Mouse (Mus musculus): ENCODE data around the gene Stxbp2.
"Not testable (repeated sequence)": the region's sequence is repeated elsewhere in the genome, so short reads cannot be mapped to it uniquely, and the experiment has no call there.

Gene Stxbp2

DNA sequence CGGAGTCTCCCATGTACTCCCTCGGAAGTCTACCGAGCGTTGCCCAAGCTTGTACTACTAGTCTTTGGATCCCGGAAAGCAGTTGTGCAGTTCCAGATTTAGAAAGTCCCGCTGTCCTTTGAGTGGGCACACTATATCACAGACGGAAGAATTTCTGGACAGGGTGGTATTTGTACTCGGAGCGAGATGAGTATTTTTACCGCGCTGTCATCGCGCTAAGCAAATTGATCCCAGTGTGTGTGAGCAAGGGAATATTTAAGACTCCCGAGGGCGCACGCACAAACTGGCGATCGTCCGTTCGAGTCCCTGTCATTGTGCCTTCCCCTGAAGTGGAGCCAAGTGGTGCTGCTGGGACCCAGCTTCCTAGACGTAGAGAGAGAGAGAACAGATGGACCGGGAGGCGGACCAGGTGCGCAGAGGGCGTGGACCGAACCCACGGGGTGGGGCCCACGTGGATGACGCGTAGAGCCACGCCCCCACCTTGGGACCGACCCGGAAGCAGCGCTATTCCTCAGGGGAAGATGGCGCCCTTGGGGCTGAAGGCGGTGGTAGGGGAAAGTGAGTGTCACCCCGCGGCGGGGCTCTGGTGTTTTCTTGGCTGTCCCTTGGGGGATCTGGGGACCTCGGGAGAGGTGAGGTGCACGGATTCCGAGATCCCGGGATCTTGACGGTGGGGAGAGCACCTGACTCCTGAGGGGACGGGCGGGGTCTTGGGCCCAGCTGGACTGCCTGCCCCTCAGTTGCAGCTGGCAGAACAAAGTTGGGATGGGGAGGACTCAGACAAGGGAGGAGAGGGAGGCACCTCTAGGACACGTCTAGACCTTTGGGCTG is at the start of gene Stxbp2:
TSS of gene Stxbp2 (plus strand) at position 309 of the 831 bp plus-strand sequence.
- peak; percentile 94 for DNase-seq (ENCODE audit: low read depth)

DNA sequence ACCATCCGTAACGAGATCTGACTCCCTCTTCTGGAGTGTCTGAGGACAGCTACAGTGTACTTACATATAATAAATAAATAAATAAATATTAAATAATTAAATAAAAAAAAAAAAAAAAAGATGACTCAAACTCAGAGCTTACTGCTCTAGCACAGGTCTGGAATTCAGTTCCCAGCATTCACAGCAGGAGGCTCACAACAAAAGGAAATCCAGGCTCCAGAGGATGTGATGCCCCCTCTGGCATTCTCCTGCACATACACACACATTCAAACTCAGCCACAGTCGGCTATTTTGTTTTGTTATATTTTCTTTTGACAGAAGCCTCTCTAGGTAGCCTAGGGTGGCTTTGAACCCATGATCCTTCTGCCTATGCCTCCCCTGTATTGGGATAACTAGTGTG is 48.8 kb upstream of the Stxbp2 start:
- not testable (repeated sequence) for DNase-seq (ENCODE audit: low read depth)

DNA sequence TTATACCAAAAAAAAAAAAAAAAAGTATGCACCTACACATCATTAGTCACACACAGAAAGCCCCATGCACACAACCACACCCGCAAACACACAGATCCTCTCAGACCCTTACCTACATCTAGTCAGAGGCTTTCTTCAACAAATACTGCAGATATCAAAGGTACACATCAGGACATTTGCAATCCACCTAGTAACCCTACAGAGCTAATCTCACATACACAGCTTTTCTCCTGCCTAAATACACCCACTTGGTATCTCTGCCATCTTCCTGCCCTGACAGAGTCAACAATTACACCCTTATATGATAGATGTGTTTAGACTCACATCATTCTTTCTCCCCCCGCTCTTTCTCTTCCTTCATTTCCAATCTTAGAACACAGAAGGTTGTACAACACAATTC is 44.3 kb upstream of the Stxbp2 start:
- no peak for DNase-seq (ENCODE audit: low read depth)

DNA sequence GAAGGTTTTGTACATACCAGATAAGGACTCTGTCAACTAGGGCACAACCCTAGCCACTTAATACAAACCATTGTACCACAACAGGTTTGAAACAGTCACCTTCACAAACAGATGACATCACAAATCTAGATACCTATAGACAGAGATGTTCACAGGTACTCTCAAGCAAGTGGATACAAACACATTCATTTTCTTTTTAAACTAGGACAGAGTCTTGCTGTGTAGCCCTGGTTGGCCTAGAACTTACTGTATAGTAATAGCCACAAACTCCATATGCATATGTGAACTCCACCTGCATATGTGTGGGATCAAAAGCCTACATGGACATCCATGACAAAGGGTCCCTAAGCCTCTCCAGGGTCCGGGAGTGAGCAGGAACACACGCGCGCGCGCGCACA is 43.8 kb upstream of the Stxbp2 start, which contains the start of gene Camsap3:
TSS of gene Camsap3 (plus strand) at position 301 of the 398 bp plus-strand sequence.
- peak; percentile 6 for DNase-seq (ENCODE audit: low read depth)

DNA sequence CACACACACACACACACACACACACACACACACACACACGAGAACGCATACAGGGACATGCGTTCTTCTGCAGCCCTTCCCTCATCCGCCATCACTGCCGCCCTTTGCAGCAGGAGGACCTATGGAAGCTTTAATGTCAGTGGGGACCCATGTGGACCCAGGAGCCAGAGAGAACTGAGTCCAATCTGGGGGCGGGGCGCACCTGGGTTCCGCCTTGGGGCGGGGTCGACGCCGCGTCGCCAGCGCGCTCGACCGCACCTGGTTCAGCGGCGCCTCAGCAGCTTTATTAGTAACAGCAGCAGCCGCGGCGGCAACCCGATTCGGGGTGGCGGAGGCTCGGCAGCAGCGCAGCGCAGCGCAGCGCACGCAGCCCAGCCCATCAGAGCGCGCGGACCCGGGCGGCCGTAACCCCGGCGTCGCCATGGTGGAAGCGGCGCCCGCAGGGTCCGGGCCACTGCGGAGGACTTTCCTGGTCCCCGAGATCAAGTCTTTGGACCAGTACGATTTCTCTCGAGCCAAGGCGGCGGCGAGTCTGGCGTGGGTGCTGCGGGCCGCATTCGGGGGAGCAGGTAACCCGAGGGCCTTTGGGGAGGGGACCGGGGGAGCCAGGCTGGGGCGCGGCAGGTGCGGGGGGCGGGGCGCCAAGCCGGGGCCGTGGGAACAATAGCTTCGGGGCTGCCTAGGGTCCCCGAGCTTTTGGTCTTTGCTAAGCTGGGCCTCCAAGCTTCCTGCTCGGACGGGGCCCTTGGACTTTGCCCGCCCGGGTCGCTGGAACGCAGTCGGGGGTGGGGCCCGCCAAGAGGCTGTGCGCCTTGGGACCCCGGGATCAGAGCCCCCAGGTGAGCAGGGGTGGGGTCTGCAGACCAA is 43.1 kb upstream of the Stxbp2 start:
- peak; percentile 58 for DNase-seq (ENCODE audit: low read depth)

DNA sequence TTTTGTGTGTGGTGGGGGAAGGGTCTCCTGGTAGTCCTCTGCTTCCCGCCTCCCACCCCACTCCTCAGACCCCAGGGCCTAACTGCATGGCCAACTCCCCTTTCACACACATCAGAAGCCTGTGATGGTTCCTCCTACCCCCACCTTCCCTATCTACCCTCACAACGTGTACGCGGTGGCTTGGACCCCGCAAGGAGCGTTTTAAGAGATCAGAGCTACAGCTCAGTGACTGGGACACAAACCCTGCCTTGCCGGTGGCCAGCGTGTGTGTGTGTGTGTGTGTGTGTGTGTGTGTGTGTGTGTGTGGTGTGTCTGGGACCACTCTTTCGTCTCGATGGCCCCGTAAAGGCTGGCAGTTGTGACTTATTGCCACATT is 42.5 kb upstream of the Stxbp2 start:
- DNase-seq (ENCODE audit: low read depth) = no peak

DNA sequence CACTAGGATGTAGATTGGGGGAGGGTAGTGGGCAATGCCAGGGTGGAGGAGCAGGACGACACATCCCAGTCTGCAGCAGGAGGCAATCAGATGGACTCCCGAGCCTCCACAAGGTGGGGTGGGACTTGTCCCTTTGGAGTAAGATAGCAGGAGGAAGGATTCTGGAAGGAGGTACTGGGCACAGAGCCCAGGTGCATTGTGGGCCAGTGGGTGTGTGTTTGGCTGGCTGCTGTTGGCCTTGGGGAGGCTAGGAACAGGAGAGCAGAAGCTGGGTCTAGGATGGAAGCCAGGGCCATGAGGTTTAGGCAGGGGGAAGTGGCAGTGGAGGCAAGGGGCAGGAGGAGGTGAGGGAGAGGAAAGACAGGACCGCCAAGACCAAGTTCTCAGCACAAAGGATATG is 37.3 kb upstream of the Stxbp2 start:
- no peak for DNase-seq (ENCODE audit: low read depth)

DNA sequence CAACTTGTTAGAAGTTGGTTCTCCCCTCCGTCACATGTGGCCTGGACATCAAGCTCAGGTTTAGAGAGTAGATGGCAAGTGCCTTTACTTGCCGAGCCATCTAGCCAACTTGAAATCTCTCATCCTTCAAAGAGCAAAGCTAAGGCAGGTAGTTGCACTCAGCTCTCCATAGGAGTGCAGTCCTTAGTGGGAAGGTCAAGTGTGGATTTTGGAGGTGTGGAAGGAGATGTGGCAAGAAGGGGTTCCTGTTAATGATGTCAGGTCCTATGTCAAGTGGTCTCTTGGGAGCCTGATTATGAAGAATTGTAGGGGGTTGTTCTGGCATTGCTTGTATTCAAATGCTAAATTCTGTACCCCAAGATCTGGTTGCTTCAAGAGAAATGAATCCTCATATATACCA is 36.3 kb upstream of the Stxbp2 start:
- DNase-seq (ENCODE audit: low read depth) = no peak

DNA sequence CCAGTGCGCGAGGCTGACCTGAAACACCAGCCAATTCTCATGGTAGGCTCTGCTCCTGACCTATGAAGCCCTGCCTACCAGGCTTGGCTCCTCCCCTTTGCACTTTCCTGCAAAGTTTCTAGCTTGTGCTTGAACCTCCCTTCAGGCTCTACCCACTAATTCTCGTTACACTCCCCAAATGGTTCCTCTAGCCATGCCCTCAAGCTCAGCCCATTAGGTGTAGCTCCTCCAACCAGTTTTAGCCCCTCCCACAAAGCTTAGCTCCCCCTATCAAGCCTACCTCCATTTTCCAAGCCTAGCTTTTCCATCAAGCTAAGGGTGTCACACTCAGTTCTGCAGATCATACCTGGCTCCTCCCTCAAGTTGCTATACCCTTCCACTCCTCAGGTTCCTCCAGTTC is 32.7 kb upstream of the Stxbp2 start:
- DNase-seq (ENCODE audit: low read depth) = no peak

DNA sequence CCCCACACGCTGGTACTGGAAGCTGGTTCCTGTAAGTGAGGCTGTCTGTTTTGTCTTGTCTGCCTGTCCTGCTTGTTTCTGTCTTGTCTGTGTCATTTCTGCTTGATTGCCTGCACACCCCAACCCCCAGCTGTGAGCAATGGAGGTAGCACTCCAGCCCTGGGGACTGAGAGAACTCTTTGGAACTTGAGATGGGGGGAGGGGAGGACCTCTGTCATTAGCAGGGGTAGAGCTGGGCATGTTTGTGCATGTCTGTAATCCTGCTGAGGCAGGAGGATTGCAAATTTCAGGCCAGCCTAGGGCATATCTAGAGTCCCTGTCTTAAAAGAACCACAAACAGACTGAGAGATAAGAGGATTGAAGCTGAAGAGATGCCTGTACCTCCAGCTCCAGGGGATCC is 31.5 kb upstream of the Stxbp2 start:
- DNase-seq (ENCODE audit: low read depth) = no peak

DNA sequence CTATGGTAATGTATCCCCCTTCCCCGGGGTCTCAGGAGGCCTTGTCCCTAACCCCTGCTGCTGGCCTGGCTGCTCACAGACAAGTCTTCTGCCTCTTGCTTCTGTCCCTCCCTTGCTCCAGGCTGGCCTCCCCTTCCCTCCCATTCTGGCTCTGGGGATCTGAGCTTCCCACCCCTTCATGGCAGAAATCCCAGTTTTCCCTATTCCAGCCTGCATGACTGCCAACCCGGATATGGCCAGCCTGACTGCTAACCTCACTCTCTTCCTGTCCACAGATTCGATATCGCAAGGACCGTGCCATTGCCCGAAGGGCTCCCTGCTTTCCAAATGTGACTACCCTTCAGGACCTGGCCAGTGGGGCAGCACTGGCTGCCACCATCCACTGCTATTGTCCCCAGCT is 30.4 kb upstream of the Stxbp2 start:
- DNase-seq (ENCODE audit: low read depth) = no peak

DNA sequence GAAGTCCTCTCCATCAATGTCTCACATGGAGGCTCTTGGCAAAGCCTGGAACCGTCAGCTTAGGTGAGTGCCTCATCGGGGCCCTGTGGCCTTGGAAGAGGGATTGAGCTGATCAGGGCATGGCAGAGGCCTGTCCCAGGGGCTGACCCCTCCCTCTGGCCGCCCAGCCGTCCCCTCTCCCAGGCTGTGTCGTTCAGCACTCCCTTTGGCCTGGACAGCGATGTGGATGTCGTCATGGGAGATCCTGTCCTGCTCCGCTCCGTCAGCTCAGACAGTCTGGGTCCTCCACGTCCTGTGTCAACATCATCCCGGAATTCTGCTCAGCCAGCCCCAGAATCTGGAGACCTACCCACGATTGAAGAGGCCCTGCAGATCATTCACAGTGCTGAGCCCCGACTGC is 27.3 kb upstream of the Stxbp2 start:
- DNase-seq (ENCODE audit: low read depth) = no peak

DNA sequence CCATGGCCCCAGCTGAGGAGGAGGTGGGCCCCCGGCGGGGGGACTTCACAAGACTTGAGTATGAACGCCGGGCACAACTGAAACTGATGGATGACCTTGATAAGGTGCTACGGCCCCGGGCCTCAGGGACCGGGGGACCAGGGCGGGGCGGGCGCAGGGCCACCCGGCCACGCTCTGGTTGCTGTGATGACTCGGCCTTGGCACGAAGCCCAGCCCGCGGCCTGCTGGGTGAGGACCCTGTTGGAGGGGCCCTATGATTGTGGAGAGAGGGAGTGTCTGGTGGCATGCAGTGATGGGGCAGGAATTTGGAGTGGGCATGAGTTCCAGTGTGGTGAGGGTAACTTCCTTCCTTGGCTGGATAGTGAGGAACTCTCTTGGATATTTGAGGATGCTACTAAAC is 24.2 kb upstream of the Stxbp2 start:
- DNase-seq (ENCODE audit: low read depth) = no peak

DNA sequence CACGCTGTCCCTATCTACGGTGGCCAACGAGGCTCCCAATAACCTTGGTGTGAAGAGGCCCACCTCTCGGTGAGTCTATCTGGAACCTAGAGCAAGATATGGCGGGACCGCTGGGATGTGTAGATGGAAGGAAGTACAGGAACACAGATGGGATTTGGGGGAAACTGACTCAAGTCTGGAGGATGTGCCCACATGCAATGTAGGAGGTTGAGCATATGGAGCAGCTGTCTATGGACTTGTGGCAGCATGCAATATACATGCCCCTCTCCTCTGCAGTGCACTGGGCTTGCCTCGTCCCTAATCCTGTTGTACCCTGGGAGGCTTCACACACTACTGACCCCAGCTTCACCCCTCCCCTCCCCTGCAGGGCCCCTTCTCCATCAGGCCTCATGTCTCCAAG is 22.9 kb upstream of the Stxbp2 start:
- DNase-seq (ENCODE audit: low read depth) = no peak

DNA sequence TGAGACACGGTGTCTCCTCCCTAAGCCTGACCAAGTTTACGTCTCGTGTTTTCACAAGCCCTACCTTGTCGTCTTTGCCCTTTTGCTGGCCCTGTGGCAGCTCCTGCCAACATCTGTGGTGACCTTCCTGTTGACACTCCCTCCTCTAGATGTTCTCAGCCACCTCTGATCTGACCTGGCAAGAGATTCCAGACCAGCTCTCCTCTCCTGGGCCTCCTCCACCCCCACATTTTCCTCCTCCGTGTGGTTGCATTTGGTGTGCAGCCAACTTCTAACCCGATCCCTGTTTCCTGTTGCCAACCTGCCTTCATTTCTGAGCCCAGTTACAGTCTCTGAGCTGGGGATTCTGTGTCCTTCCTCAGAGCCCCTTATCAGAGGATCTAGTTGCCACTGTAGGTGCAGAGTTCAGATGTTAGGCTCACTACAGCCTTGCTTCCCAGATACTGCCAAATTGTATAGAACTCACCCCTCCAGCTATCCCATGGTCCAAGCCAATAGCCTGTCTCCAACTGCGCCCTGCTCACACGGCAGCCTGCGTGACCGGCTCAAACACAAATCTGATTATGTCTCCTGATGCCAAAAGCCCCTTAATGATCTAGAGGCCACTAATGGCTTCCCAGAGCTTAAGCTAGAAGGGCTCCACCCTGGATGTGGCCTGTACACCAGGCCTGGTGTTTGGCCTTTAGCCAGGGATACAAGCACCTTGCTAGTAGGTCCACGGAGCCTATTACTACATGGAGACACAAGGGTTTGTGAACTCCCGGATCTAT is 21.5 kb upstream of the Stxbp2 start:
- DNase-seq (ENCODE audit: low read depth) = no peak

DNA sequence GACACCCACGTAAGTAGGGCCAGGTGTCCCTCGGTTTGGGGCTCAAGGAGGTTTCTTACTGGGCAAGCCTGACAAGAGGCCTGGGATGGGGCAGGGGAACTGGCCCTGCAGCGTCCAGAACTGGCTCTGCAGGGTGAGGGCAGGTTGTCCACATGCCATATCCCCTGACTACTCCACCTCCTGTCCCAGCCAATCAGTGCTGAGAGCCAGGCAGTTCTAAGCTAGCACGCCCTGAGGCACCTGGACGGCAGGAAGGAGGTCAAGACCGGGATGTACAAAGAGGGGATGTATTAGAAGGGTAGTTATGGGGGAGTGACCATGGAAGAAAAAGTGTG is 21.0 kb upstream of the Stxbp2 start:
- DNase-seq (ENCODE audit: low read depth) = no peak

DNA sequence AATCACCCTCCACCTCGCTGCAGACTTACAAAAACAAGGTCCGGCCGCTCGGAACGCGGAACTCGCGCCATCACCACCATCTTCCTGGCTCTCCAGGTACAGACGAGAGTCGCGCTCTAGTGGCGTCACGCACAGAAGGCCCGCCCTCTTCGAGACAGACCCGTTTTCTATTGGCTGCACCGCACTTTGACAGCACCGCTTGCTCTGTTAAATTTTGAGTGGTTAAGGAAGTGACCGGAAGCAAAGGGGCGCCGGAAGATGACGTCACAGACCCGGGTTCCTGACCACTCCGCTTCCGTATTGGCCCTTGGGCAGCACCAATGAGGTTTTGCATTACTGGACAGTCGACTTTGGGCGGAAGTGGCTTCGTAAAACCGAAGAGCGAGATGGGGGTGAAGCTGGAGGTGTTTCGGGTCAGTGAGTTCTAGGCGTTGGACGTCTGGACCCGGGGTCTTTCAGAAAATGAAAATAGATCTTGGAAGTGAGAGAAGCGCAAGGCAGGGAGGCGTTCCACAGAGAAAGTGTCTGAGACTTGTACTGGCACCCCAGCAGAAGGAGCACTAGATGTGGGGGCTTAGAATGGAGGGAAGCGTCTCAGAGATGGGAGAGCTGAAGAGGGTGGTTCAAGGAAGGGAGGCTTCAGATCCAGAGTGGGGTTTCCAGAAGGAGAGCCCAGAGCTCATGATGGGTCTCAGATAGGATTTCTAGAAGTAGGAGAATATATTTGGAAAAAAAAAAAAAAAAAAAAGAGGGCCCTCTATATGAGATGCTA is 9.4 kb upstream of the Stxbp2 start, which contains the start of the genes Xab2 and Pet100:
TSS of gene Xab2 (minus strand) at position 118 of the 772 bp plus-strand sequence.
TSS of gene Pet100 (plus strand) at position 350 of the 772 bp plus-strand sequence.
- peak; percentile 100 for DNase-seq (ENCODE audit: low read depth)

DNA sequence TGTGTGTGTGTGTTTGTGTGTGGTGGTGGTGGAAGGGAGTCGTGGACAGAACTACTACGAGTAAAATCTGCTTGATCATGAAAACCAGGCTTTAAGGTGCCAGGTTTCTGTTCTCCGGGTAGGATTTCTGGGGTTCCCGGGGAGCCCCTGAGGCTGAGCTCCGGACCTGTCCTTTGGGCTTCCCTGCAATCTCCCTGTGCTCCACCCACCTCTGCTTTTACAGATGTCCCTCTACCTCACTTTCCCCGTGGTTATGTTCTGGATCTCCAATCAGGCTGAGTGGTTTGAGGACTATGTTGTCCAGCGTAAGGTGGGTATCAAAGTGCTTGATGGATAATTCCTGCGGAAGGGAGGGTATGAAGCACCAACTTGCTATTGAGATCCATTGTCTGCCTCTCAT is 8.6 kb upstream of the Stxbp2 start:
- no peak for DNase-seq (ENCODE audit: low read depth)

DNA sequence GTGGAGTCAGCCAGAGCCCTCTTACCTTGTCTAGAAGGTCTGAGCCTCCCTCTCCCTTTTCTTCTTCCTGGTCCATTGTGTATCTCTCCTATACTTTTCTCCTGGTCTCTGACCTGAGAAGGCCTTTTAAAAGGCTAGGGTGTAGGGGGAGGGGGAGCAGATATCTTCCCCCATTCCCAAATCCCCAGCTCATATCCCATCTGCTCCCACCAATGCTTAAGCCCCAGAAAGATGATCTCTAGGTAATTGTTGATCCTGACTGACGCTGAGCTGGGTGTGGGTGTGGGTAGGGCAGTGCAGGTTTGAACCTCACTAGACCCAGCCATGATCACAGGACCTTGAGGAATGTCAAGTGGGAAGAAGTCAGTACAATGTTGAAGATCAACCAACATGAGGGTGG is 5.3 kb upstream of the Stxbp2 start, which contains the start of gene Pcp2:
TSS of gene Pcp2 (minus strand) at position 101 of the 400 bp plus-strand sequence.
- DNase-seq (ENCODE audit: low read depth) = no peak

DNA sequence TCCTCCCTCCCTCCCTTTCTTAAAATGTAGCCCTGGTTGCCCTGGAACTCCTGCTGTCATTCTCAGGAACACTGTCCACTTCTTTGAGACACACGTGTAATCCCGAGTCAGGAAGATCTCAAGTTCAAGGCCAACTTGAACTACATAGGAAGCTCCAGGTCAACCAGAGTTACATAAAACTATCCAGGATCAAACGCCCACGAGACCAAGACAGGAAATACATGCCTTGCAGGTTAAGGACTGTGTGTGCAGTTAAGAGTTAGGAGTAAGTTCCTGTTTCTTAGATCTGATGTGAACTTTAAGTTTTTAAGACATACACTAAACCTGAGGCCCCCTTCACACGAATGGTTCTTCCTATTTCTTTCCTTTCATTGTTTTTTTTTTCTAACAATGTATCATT is 3.8 kb upstream of the Stxbp2 start:
- DNase-seq (ENCODE audit: low read depth) = no peak

DNA sequence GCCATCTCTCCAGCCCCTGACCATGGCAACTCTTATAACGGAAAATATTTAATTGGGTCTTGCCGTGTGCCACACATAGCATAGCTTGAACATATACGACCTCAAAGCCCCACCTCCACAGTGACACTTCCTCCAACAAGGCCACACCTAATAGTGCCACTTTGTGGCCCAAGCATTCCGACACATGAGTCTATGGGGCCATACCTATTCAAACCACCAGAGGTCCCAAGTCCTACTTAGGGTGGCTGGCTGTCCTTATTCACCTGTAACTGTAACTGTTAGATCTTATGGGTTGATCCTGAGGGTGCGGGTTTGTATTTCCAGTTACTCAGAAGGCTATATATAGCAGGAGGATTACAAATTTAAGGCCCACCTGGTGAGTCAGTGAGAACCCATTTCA is 2.7 kb upstream of the Stxbp2 start:
- DNase-seq (ENCODE audit: low read depth) = peak; percentile 73

DNA sequence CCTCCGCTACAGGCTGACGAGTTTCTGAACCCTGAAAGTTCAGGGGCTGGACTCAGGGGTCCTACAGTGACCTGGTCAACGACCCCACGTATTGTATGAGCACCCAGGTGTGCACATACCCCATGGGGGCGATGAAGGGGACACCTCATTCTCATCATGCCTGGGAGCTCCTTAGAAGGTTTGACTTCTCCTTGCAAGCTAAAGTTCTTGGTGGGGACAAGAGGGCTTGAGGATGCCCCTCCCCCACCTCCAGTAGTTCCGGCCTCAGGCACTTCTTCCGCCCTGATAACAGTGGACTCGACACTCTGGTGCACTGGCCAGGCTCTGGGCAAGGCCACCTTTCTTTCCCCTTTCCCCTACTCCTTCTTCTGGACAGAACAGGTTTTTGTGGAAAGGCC is 722 bp downstream of the Stxbp2 start:
- DNase-seq (ENCODE audit: low read depth) = peak; percentile 59

All from induced T-regulatory cell, adult 2 months (primary cell).